Mouse (Mus musculus) adrenal gland, postnatal 36 days (tissue): ENCODE results near the gene Sh3bgr. TPM values are rescaled to one million over a fixed set of nuclear protein-coding genes. Genes with fewer than 3 reads are reported as not detected.

ENCODE experiments used
- total RNA-seq, 2 experiments: library from RNA; stranded (reverse); gene quantifications; 2 replicates each; pipeline ENCODE4 v1.2.3; 2021

Gene Sh3bgr
- total RNA-seq, 2 experiments from 2014 or later: 32.6 to 34.1 TPM

Other genes starting within 250 kb of the Sh3bgr start
- gene Psmg1, start 209.5 kb upstream of the Sh3bgr start, total RNA-seq: 10 to 100 TPM; 30.0 to 38.4 TPM
- gene Brwd1, start 117.9 kb upstream of the Sh3bgr start, total RNA-seq: 10 to 100 TPM; 67.7 to 76.0 TPM
- gene Hmgn1, start 72.7 kb upstream of the Sh3bgr start, total RNA-seq: 100 to 1,000 TPM; 231 to 239 TPM
- gene Wrb, start 55.0 kb upstream of the Sh3bgr start, total RNA-seq: 10 to 100 TPM; 29.2 to 39.2 TPM
- 1 to 10 TPM; 1.3 to 1.5 TPM for gene Lca5l, start 8.2 kb upstream of the Sh3bgr start, total RNA-seq
- under 1 TPM; 0.10 to 0.13 TPM for gene B3galt5, start 35.4 kb downstream of the Sh3bgr start, total RNA-seq
- gene Itgb2l, start 243.2 kb downstream of the Sh3bgr start, total RNA-seq: not detected